Mouse (Mus musculus) stomach, embryonic 16.5 days (tissue): ENCODE data around the gene Rpl13. TPM values are rescaled to one million over a fixed set of nuclear protein-coding genes. Genes with fewer than 3 reads are reported as not detected.
A peak's percentile ranks its signal among the peaks of the same experiment; 100 is the strongest.

Experiments
- ATAC-seq: fragments of 200-750 bp; cut with Nextera tagmentation; 2 replicates; pipeline ENCODE4 v1.8.0; 2017; ENCODE audit warnings: moderate number of reproducible peaks, moderate TSS enrichment; ENCODE audit not compliant: insufficient read depth, low FRiP score
- H3K27ac ChIP-seq: fragments of 300-500 bp; sonication (generic); 2 replicates; pipeline ENCODE4 v1.5.1; 2014; ENCODE audit warnings: low read length
- H3K27me3 ChIP-seq: fragments of 300-500 bp; sonication (generic); 2 replicates; pipeline ENCODE4 v1.6.1; 2014; ENCODE audit warnings: low read length, control low read depth, mixed read lengths; ENCODE audit not compliant: control insufficient read depth, insufficient read depth
- H3K36me3 ChIP-seq: fragments of 300-500 bp; sonication (generic); 2 replicates; pipeline ENCODE4 v1.6.1; 2014; ENCODE audit warnings: low read length; ENCODE audit not compliant: control insufficient read depth, insufficient read depth
- H3K4me1 ChIP-seq: fragments of 300-500 bp; sonication (generic); 2 replicates; pipeline ENCODE4 v1.6.1; 2014; ENCODE audit warnings: low read length, control low read depth, mixed read lengths; ENCODE audit not compliant: control insufficient read depth, insufficient read depth
- H3K4me2 ChIP-seq: fragments of 300-500 bp; sonication (generic); 2 replicates; pipeline ENCODE4 v1.6.1; 2014; ENCODE audit warnings: low read depth, low read length, mixed read lengths
- H3K4me3 ChIP-seq: fragments of 300-500 bp; sonication (generic); replicated peaks from 2 replicates; pipeline ENCODE4 v1.5.1; 2014; ENCODE audit warnings: mild to moderate bottlenecking, low read length
- H3K9ac ChIP-seq: fragments of 300-500 bp; sonication (generic); 2 replicates; pipeline ENCODE4 v1.6.1; 2014; ENCODE audit warnings: low read length
- H3K9me3 ChIP-seq: fragments of 300-500 bp; sonication (generic); replicated peaks from 2 replicates; pipeline ENCODE4 v1.6.1; 2016; ENCODE audit warnings: low read length, control low read depth; ENCODE audit not compliant: control insufficient read depth
- WGBS: fragments of 180-500 bp; shearing (Covaris S2); extraction: QIAGEN DNeasy Blood & Tissue Kit; methylation state at CpG from one replicate; pipeline ENCODE4 v1.1.7; 2014; 5-methylcytosine and 5-hydroxymethylcytosine counted together
- polyA plus RNA-seq: library from polyadenylated mRNA; unstranded; fragments of >200 nt; fragmentation: Nextera tagmentation; extraction: Ambion mirVana; gene quantifications from 2 replicates; pipeline ENCODE4 v1.2.1, GENCODE M21; 2015

The Rpl13 gene
- polyA plus RNA-seq, 1 experiment from 2014 or later: 1,463 TPM

DNA sequence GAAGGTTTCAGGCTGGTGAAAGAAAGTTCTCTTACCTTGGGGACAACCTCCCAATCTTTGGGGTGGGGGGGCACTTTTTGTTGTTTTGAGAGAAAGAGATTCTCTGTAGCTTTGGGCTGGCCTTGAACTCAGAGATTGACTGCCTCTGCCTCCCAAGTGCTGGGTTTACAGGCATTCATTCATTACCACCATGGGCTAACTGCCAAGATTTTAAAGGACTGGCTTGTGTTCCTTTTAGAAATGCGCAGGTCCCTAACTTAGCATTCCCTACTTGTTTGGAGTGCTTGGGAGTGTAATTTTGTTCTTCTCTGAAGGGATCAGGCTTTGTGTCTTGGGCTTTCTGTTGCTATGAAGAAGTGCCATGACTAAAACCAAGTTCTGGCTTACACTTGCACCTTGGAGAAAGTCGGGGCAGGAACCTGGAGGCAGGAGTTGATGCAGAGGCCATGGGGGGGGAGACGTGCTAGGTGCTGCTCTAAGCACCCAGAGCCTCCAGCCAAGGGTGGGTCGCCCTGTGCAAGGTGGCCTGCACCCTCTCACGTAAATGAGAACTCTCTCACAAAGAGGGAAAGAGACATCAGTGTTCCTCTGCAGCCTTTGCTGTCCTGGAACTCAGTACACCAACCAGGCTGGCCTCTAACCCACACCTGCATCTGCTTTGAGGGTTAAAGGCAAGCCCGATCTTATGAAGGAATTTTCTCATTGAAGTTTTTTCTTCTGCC lies 2.1 kb downstream of the Rpl13 start:
- ATAC-seq: no peak
- peak overlapping the region; percentile 95; the same call in 1 of the 2 replicates for H3K9ac ChIP-seq
- peak overlapping the region; percentile 77 for H3K4me3 ChIP-seq
- H3K4me2 ChIP-seq: peak overlapping the region; percentile 93
- WGBS: 76% methylated on average over 6 of the region's 6 CpGs
- H3K27me3 ChIP-seq: no peaks in the 10 kb centered on the region
- no peak overlapping the region for H3K27ac ChIP-seq
- H3K9me3 ChIP-seq: no peaks in the 10 kb centered on the region
- peaks cover 6% of the 10 kb centered on the region for H3K36me3 ChIP-seq
- peaks cover 11% of the 10 kb centered on the region; the same call in 1 of the 2 replicates for H3K4me1 ChIP-seq

DNA sequence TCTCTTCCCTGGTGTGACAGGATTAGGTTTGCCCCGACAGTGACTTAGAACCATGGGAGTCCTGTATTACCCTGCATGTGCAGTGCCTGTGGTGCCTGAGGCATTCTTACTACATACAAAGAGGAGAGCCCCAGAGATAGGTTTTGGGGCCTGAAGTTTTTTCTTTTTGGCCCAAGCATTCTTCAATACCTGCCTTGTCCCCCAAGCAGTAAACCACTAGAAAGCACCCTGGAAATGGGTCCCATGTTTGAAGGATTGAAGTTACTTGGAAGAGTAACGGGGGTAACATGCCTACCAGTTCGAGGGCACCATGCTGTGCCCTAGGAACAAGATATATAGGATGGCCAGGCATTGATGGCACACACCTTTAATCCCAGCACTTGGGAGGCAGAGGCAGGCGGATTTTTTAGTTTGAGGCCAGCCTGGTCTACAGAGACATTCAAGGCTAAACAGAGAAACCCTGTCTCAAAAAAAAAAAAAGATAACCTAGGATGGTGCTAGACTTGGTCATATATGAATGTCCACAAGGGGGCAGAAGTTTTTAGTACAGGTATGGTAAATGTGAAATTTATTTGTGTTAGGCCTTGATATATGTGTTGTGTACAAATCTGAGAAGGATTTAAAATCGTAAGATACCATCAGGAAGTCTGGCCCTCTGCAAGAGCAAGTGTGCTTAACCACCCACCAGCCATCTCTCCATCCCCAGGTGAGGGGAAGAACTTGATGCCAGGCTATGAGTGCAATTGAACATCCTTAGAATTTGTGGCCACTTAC lies 3.6 kb downstream of the Rpl13 start:
- Histone ChIP-seq H3K27me3 (no peaks in the 10 kb centered on the region), H3K4me1 (peaks cover 11% of the 10 kb centered on the region; the same call in 1 of the 2 replicates), H3K9me3 (no peaks in the 10 kb centered on the region), H3K4me3 (no peak overlapping the region), H3K36me3 (peaks cover 6% of the 10 kb centered on the region), H3K4me2 (no peak overlapping the region), H3K27ac (no peak overlapping the region), H3K9ac (no peak overlapping the region)
- no peak for ATAC-seq
- 61% methylated on average over 5 of the region's 5 CpGs for WGBS

DNA sequence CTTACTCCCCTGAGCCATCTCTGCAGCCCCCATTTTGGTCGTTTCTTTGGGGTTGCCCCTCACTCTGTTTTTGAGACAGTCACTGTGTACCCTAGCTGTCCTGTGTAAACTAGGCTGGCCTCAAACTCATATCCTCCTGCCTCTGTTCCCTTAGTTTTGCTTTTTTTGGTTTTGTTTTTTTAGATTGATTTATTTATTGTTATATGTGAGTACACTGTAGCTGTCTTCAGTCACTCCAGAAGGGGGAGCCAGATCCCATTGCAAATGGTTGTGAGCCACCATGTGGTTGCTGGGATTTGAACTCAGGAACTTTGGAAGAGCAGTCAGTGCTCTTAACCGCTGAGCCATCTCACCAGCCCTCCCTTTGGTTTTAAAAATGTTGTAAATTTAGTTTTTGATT lies 4.4 kb downstream of the Rpl13 start:
- no peak overlapping the region for H3K4me2 ChIP-seq
- no peaks in the 10 kb centered on the region for H3K27me3 ChIP-seq
- ATAC-seq: no peak
- no peaks in the 10 kb centered on the region for H3K9me3 ChIP-seq
- no peak overlapping the region for H3K27ac ChIP-seq
- H3K4me3 ChIP-seq: no peak overlapping the region
- 54% methylated on average over 2 of the region's 2 CpGs for WGBS
- no peak overlapping the region for H3K9ac ChIP-seq
- peaks cover 6% of the 10 kb centered on the region for H3K36me3 ChIP-seq
- H3K4me1 ChIP-seq: peaks cover 11% of the 10 kb centered on the region; the same call in 1 of the 2 replicates

DNA sequence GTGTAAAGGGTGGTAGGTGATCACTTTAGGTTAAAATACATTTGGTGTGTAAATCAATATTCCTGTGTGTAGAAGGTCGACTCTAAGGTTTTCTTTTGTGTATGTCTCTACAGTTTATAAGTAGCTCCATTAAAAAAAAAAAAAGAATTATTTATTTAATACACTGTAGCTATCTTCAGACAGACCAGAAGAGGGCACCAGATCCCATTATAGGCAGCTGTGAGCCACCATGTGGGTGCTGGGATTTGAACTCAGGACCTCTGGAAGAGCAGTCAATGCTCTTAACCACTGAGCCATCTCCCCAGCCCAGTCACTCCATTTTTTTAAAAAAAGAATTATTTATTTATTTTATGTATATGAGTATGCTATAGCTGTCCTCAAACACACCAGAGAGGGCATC lies 5.9 kb downstream of the Rpl13 start:
- Histone ChIP-seq H3K9ac (no peak overlapping the region), H3K9me3 (no peaks in the 10 kb centered on the region), H3K4me3 (no peak overlapping the region), H3K36me3 (peaks cover 6% of the 10 kb centered on the region), H3K4me2 (no peak overlapping the region), H3K27me3 (no peaks in the 10 kb centered on the region), H3K27ac (no peak overlapping the region), H3K4me1 (peaks cover 11% of the 10 kb centered on the region; the same call in 1 of the 2 replicates)
- no peak for ATAC-seq
- WGBS: 62% methylated on average over 1 of the region's 1 CpGs

DNA sequence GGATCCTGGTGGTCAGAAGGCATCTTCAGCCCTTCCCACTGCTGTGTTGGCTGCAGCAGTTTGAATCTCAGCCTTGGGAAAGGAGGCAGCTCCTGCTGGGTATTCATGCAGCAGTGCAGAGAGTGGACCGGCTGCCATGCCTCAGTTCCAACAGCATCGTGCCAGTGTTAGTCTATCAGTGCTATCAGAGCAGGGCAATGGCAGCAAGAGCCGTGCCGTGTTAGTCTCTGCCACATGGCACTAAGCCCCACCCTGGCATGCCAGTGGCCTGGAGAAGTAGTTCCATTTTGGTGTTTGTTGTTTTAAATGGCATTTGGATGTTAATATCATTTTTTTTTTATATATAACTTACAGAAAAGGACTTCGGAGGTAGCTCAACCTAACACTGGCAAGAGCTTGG lies 6.8 kb downstream of the Rpl13 start:
- no peak overlapping the region for H3K27ac ChIP-seq
- peaks cover 3% of the 10 kb centered on the region; the same call in 1 of the 2 replicates for H3K36me3 ChIP-seq
- no peak overlapping the region for H3K4me3 ChIP-seq
- H3K4me1 ChIP-seq: peaks cover 4% of the 10 kb centered on the region; the same call in 1 of the 2 replicates
- H3K4me2 ChIP-seq: no peak overlapping the region
- WGBS: 76% methylated on average over 5 of the region's 5 CpGs
- no peak overlapping the region for H3K9ac ChIP-seq
- ATAC-seq: no peak
- H3K27me3 ChIP-seq: no peaks in the 10 kb centered on the region
- no peaks in the 10 kb centered on the region for H3K9me3 ChIP-seq

DNA sequence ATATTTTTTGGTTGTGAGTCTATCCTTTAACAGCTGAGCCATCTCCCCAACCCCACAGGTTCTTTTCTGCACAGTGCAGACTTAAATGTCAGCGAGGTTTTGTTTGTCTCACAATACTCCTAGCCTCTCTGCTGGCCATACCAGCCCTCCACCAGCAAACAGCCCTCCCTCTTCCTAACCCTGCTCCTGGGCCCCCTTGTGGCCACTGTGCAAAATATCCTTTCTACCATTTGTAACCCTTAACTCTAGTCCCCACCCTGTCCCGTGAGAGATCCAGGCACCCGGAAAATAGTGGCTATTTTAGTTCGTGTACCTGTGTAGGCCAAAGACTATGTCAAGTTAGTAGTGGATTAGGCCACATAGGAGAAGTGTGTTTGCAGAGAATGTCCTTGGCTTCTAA lies 8.5 kb downstream of the Rpl13 start:
- Histone ChIP-seq H3K27me3 (0 out of 2 replicates have a peak, but pooled peaks cover 1% of the 10 kb centered on the region), H3K4me1 (no peaks in the 10 kb centered on the region), H3K4me3 (no peak overlapping the region), H3K27ac (no peak overlapping the region), H3K4me2 (no peak overlapping the region), H3K9ac (no peak overlapping the region), H3K36me3 (no peaks in the 10 kb centered on the region), H3K9me3 (no peaks in the 10 kb centered on the region)
- 11% methylated on average over 4 of the region's 4 CpGs for WGBS
- peak; percentile 79 for ATAC-seq

DNA sequence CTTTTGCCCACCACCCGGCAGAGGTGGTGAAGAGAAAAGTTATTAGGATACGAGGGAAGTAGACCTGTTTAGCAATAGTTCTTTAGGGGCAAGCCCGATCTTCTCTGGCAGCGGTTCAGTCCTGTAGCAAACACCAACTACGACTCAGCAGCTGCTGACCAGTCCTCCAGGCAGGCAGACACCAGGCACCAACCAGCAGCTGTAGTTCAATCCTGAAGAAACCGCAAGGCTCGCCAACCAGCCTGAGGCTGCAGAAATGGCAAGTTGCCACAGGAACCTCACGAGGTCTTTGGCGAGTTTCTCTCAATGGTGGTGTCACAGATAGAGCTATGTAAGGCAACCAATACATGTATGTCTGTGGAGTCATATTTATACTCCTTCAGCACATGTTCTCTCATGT lies 10.7 kb downstream of the Rpl13 start:
- Histone ChIP-seq H3K27me3 (peaks cover 22% of the 10 kb centered on the region), H3K36me3 (no peaks in the 10 kb centered on the region), H3K4me1 (peaks cover 11% of the 10 kb centered on the region), H3K4me2 (no peak overlapping the region), H3K27ac (no peak overlapping the region), H3K9ac (no peak overlapping the region), H3K9me3 (no peaks in the 10 kb centered on the region), H3K4me3 (no peak overlapping the region)
- no peak for ATAC-seq
- 74% methylated on average over 9 of the region's 9 CpGs for WGBS

DNA sequence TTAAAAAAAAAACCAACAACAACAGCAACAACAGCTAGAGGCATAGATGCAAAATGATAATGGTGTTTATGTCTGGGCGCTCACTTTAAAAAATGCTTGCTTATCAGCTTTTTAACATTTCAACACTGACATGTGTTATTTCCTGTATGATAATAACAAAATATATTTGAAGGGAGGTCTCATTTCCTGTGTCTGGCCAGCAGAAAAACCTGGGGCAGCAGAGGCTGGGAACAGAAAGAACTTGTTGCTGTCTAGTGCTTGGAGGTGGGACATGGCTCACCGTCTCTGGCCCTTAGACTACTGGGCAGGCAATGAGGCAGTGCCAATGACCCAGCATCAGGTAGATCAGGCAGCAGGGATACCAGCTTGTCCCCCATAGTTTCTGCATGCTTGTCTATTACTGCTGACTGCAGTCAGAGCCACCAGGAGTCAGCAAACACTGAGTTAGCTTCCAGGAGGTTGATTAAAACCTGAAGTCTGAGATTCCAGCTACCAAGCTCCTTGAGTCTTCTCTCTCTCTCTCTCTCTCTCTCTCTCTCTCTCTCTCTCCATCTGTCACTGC lies 11.8 kb downstream of the Rpl13 start:
- Histone ChIP-seq H3K9ac (no peak overlapping the region), H3K36me3 (no peaks in the 10 kb centered on the region), H3K4me2 (no peak overlapping the region), H3K9me3 (no peaks in the 10 kb centered on the region), H3K4me3 (no peak overlapping the region), H3K27me3 (peaks cover 33% of the 10 kb centered on the region), H3K4me1 (peaks cover 12% of the 10 kb centered on the region), H3K27ac (no peak overlapping the region)
- WGBS: 47% methylated on average over 2 of the region's 2 CpGs
- no peak for ATAC-seq

DNA sequence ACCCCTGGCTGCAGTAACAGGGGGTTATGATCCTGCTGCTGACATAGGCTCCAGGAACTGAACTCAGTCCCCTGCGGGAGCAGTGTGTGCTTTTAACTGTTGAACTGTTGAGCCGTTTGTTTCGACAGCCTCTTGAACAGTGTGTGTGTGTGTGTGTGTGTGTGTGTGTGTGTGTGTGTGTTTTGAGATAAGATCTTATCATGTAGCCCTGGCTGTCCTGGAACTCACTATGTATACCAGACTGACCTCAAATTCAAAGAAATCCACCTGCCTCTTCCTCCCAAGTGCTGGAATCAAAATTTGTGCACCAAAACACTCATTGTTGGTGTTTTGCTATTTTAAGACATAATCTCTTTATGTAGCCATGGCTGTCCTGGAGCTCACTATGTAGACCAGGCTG lies 12.5 kb downstream of the Rpl13 start:
- WGBS: 41% methylated on average over 3 of the region's 3 CpGs
- Histone ChIP-seq H3K4me2 (no peak overlapping the region), H3K27ac (no peak overlapping the region), H3K36me3 (no peaks in the 10 kb centered on the region), H3K27me3 (peaks cover 39% of the 10 kb centered on the region), H3K4me1 (peaks cover 12% of the 10 kb centered on the region), H3K4me3 (no peak overlapping the region), H3K9me3 (no peaks in the 10 kb centered on the region), H3K9ac (no peak overlapping the region)
- no peak for ATAC-seq
